Mouse (Mus musculus) c-Kit-positive CD71-negative TER-119-negative erythroid progenitor cells, embryonic 14.5 days (primary cell): ENCODE results near the gene Trpc4ap.

Experiments
- DNase-seq: peaks from one replicate; pipeline ENCODE4 v3.0.0-alpha.2; 2013; ENCODE audit warnings: low read depth

Trpc4ap gene

GRCm38 (mm10) chr2:155693136-155693535 lies 952 bp upstream of the Trpc4ap start:
- DNase-seq: no peak

GRCm38 (mm10) chr2:155691336-155691722 lies 855 bp downstream of the Trpc4ap start:
- no peak for DNase-seq

- no peak for DNase-seq
Measured at GRCm38 (mm10) chr2:155689211-155689610, 3.0 kb downstream of the Trpc4ap start.

- no peak for DNase-seq
Measured at GRCm38 (mm10) chr2:155687746-155688145, 4.4 kb downstream of the Trpc4ap start.

- DNase-seq: no peak
Measured at GRCm38 (mm10) chr2:155686572-155686971, 5.6 kb downstream of the Trpc4ap start.

- DNase-seq: no peak
Measured at GRCm38 (mm10) chr2:155683821-155684220, 8.4 kb downstream of the Trpc4ap start.

- DNase-seq: no peak
Measured at GRCm38 (mm10) chr2:155683137-155683536, 9.0 kb downstream of the Trpc4ap start.

GRCm38 (mm10) chr2:155681874-155682273 lies 10.3 kb downstream of the Trpc4ap start:
- no peak for DNase-seq

- no peak for DNase-seq
Measured at GRCm38 (mm10) chr2:155681194-155681593, 11.0 kb downstream of the Trpc4ap start.

GRCm38 (mm10) chr2:155680591-155680990 lies 11.6 kb downstream of the Trpc4ap start:
- no peak for DNase-seq

- DNase-seq: no peak
Measured at GRCm38 (mm10) chr2:155679586-155680110, 12.5 kb downstream of the Trpc4ap start.

GRCm38 (mm10) chr2:155675118-155675517 lies 17.1 kb downstream of the Trpc4ap start:
- no peak for DNase-seq

- DNase-seq: peak; percentile 77
Measured at GRCm38 (mm10) chr2:155673546-155673945, 18.6 kb downstream of the Trpc4ap start.

GRCm38 (mm10) chr2:155671236-155671635 lies 20.9 kb downstream of the Trpc4ap start:
- no peak for DNase-seq

- DNase-seq: no peak
Measured at GRCm38 (mm10) chr2:155668461-155668860, 23.7 kb downstream of the Trpc4ap start.

- DNase-seq: no peak
Measured at GRCm38 (mm10) chr2:155667881-155668280, 24.3 kb downstream of the Trpc4ap start.

GRCm38 (mm10) chr2:155663910-155664460 lies 28.2 kb downstream of the Trpc4ap start:
- DNase-seq: no peak

GRCm38 (mm10) chr2:155663097-155663496 lies 29.1 kb downstream of the Trpc4ap start:
- DNase-seq: no peak

- DNase-seq: no peak
Measured at GRCm38 (mm10) chr2:155662390-155662789, 29.8 kb downstream of the Trpc4ap start.

GRCm38 (mm10) chr2:155655759-155656372 lies 36.3 kb downstream of the Trpc4ap start:
- DNase-seq: no peak

- DNase-seq: no peak
Measured at GRCm38 (mm10) chr2:155652618-155653017, 39.6 kb downstream of the Trpc4ap start.

- DNase-seq: no peak
Measured at GRCm38 (mm10) chr2:155645746-155646145, 46.4 kb downstream of the Trpc4ap start.

- no peak for DNase-seq
Measured at GRCm38 (mm10) chr2:155641540-155642472, 50.4 kb downstream of the Trpc4ap start.
